Mouse (Mus musculus) hindbrain, embryonic 12.5 days (tissue): ENCODE results near the gene Slc22a14. TPM values are rescaled to one million over a fixed set of nuclear protein-coding genes. Genes with fewer than 3 reads are reported as not detected.

Source experiments
- ATAC-seq: fragments of 200-750 bp; cut with Nextera tagmentation; 2 replicates; pipeline ENCODE4 v1.8.0; 2017; ENCODE audit warnings: moderate TSS enrichment; ENCODE audit not compliant: low FRiP score
- H3K27ac ChIP-seq: fragments of 300-500 bp; sonication (generic); 2 replicates; pipeline ENCODE4 v1.5.1; 2016; ENCODE audit warnings: mild to moderate bottlenecking
- H3K27me3 ChIP-seq: fragments of 300-500 bp; sonication (generic); 2 replicates; pipeline ENCODE4 v1.6.1; 2016; ENCODE audit warnings: mild to moderate bottlenecking
- H3K36me3 ChIP-seq: fragments of 300-500 bp; sonication (generic); 2 replicates; pipeline ENCODE4 v1.6.1; 2016; ENCODE audit warnings: mild to moderate bottlenecking
- H3K4me1 ChIP-seq: fragments of 300-500 bp; sonication (generic); 2 replicates; pipeline ENCODE4 v1.6.1; 2016
- H3K4me2 ChIP-seq: fragments of 300-500 bp; sonication (generic); replicated peaks from 2 replicates; pipeline ENCODE4 v1.6.1; 2016; ENCODE audit warnings: mild to moderate bottlenecking
- H3K4me3 ChIP-seq: fragments of 300-500 bp; sonication (generic); 2 replicates; pipeline ENCODE4 v1.5.1; 2016; ENCODE audit warnings: mild to moderate bottlenecking
- H3K9ac ChIP-seq: fragments of 300-500 bp; sonication (generic); 2 replicates; pipeline ENCODE4 v1.6.1; 2016; ENCODE audit warnings: mild to moderate bottlenecking, moderate library complexity
- H3K9me3 ChIP-seq: fragments of 300-500 bp; sonication (generic); replicated peaks from 2 replicates; pipeline ENCODE4 v1.6.1; 2016; ENCODE audit warnings: mild to moderate bottlenecking
- WGBS: fragments of 180-500 bp; shearing (Covaris S2); methylation state at CpG from one replicate; pipeline ENCODE4 v1.1.7; 2016; 5-methylcytosine and 5-hydroxymethylcytosine counted together
- polyA plus RNA-seq: library from polyadenylated mRNA; unstranded; fragments of >200 nt; fragmentation: Nextera tagmentation; extraction: Ambion mirVana; gene quantifications from 2 replicates; pipeline ENCODE4 v1.2.1, GENCODE M21; 2016

Gene Slc22a14
- polyA plus RNA-seq, 1 experiment from 2014 or later: not detected

- WGBS: 76% methylated on average over 4 of the region's 4 CpGs
Observed at GRCm38 (mm10) chr9:119335571-119335970, 29.8 kb downstream of the Slc22a14 start.

GRCm38 (mm10) chr9:119334834-119335233, 30.5 kb downstream of the Slc22a14 start:
- no peak for ATAC-seq
- Histone ChIP-seq H3K27ac (no peak overlapping the region), H3K4me1 (peaks cover 5% of the 10 kb centered on the region; the same call in 1 of the 2 replicates), H3K4me2 (no peak overlapping the region), H3K27me3 (peaks cover 16% of the 10 kb centered on the region), H3K4me3 (no peak overlapping the region), H3K9me3 (no peaks in the 10 kb centered on the region), H3K36me3 (no peaks in the 10 kb centered on the region), H3K9ac (no peak overlapping the region)
- 88% methylated on average over 2 of the region's 2 CpGs for WGBS

More at GRCm38 (mm10) chr9:119335571-119335970, 29.8 kb downstream of the Slc22a14 start:
- no peak overlapping the region for H3K9ac ChIP-seq
- H3K4me3 ChIP-seq: no peak overlapping the region
- peaks cover 20% of the 10 kb centered on the region for H3K27me3 ChIP-seq
- no peaks in the 10 kb centered on the region for H3K9me3 ChIP-seq
- H3K4me1 ChIP-seq: peaks cover 13% of the 10 kb centered on the region
- no peaks in the 10 kb centered on the region for H3K36me3 ChIP-seq
- no peak for ATAC-seq
- no peak overlapping the region for H3K27ac ChIP-seq
- no peak overlapping the region for H3K4me2 ChIP-seq

GRCm38 (mm10) chr9:119334324-119334723, 31.0 kb downstream of the Slc22a14 start:
- peaks cover 11% of the 10 kb centered on the region for H3K27me3 ChIP-seq
- no peak overlapping the region for H3K9ac ChIP-seq
- no peaks in the 10 kb centered on the region for H3K36me3 ChIP-seq
- WGBS: 67% methylated on average over 10 of the region's 10 CpGs
- H3K27ac ChIP-seq: no peak overlapping the region
- no peak overlapping the region for H3K4me3 ChIP-seq
- ATAC-seq: no peak
- no peak overlapping the region for H3K4me2 ChIP-seq
- no peaks in the 10 kb centered on the region for H3K9me3 ChIP-seq
- H3K4me1 ChIP-seq: 0 out of 2 replicates have a peak, but pooled peaks cover under 1% of the 10 kb centered on the region

- 91% methylated on average over 15 of the region's 15 CpGs for WGBS
- no peak for ATAC-seq
Observed at GRCm38 (mm10) chr9:119330186-119330963, 35.0 kb downstream of the Slc22a14 start.

GRCm38 (mm10) chr9:119328488-119328887, 36.9 kb downstream of the Slc22a14 start:
- H3K27ac ChIP-seq: no peak overlapping the region
- no peaks in the 10 kb centered on the region for H3K4me1 ChIP-seq
- H3K9me3 ChIP-seq: no peaks in the 10 kb centered on the region
- no peak overlapping the region for H3K4me2 ChIP-seq
- H3K9ac ChIP-seq: no peak overlapping the region
- H3K27me3 ChIP-seq: no peaks in the 10 kb centered on the region
- WGBS: 82% methylated on average over 3 of the region's 3 CpGs
- H3K4me3 ChIP-seq: no peak overlapping the region
- H3K36me3 ChIP-seq: no peaks in the 10 kb centered on the region
- no peak for ATAC-seq

More at GRCm38 (mm10) chr9:119330186-119330963, 35.0 kb downstream of the Slc22a14 start:
- Histone ChIP-seq H3K27ac (no peak overlapping the region), H3K36me3 (no peaks in the 10 kb centered on the region), H3K4me2 (no peak overlapping the region), H3K27me3 (no peaks in the 10 kb centered on the region), H3K9me3 (no peaks in the 10 kb centered on the region), H3K9ac (no peak overlapping the region), H3K4me3 (no peak overlapping the region), H3K4me1 (no peaks in the 10 kb centered on the region)

- H3K27ac ChIP-seq: no peak overlapping the region
- 78% methylated on average over 1 of the region's 1 CpGs for WGBS
- H3K36me3 ChIP-seq: no peaks in the 10 kb centered on the region
- H3K27me3 ChIP-seq: no peaks in the 10 kb centered on the region
- no peaks in the 10 kb centered on the region for H3K9me3 ChIP-seq
- no peak overlapping the region for H3K4me2 ChIP-seq
- no peak for ATAC-seq
- H3K4me1 ChIP-seq: peaks cover 18% of the 10 kb centered on the region
- no peak overlapping the region for H3K4me3 ChIP-seq
- no peak overlapping the region for H3K9ac ChIP-seq
Observed at GRCm38 (mm10) chr9:119324130-119324529, 41.2 kb downstream of the Slc22a14 start.

GRCm38 (mm10) chr9:119323260-119323645, 42.1 kb downstream of the Slc22a14 start:
- 9% methylated on average over 9 of the region's 9 CpGs for WGBS
- Histone ChIP-seq H3K36me3 (0 out of 2 replicates have a peak, but pooled peaks cover 3% of the 10 kb centered on the region), H3K4me1 (peaks cover 18% of the 10 kb centered on the region), H3K27me3 (no peaks in the 10 kb centered on the region), H3K9me3 (no peaks in the 10 kb centered on the region), H3K4me2 (peak overlapping the region; percentile 99), H3K27ac (peak overlapping the region; percentile 92), H3K4me3 (peak overlapping the region; percentile 95), H3K9ac (peak overlapping the region; percentile 68)
- peak; percentile 23; the same call in 1 of the 2 replicates for ATAC-seq

- H3K9me3 ChIP-seq: no peaks in the 10 kb centered on the region
- peak within 1 kb of the TSS; percentile 99 for H3K4me2 ChIP-seq
- H3K9ac ChIP-seq: peak within 1 kb of the TSS; percentile 89
- H3K27me3 ChIP-seq: no peaks in the 10 kb centered on the region
- H3K4me1 ChIP-seq: peaks cover 18% of the 10 kb centered on the region
- H3K27ac ChIP-seq: peak within 1 kb of the TSS; percentile 92
- peak within 1 kb of the TSS; percentile 95 for H3K4me3 ChIP-seq
- WGBS: under 1% methylated on average over 72 of the region's 76 CpGs
- 0 out of 2 replicates have a peak, but pooled peaks cover 3% of the 10 kb centered on the region for H3K36me3 ChIP-seq
- peak; percentile 98 for ATAC-seq
Observed at GRCm38 (mm10) chr9:119322289-119323259, 42.8 kb downstream of the Slc22a14 start, which contains the start of gene Oxsr1. Gene Oxsr1 (minus strand): TSS chr9:119322427.

GRCm38 (mm10) chr9:119321392-119322229, 43.7 kb downstream of the Slc22a14 start:
- peak; percentile 54 for ATAC-seq
- Histone ChIP-seq H3K36me3 (0 out of 2 replicates have a peak, but pooled peaks cover 3% of the 10 kb centered on the region), H3K9ac (peak overlapping the region; percentile 89), H3K4me1 (peaks cover 18% of the 10 kb centered on the region), H3K27me3 (no peaks in the 10 kb centered on the region), H3K4me2 (peak overlapping the region; percentile 99), H3K9me3 (no peaks in the 10 kb centered on the region), H3K27ac (peak overlapping the region; percentile 92), H3K4me3 (peak overlapping the region; percentile 95)
- under 1% methylated on average over 59 of the region's 59 CpGs for WGBS

GRCm38 (mm10) chr9:119320946-119321345, 44.4 kb downstream of the Slc22a14 start:
- 0 out of 2 replicates have a peak, but pooled peaks cover 3% of the 10 kb centered on the region for H3K36me3 ChIP-seq
- H3K4me1 ChIP-seq: peaks cover 18% of the 10 kb centered on the region
- peak overlapping the region; percentile 99 for H3K4me2 ChIP-seq
- H3K27me3 ChIP-seq: no peaks in the 10 kb centered on the region
- H3K27ac ChIP-seq: no peak overlapping the region
- WGBS: 9% methylated on average over 7 of the region's 7 CpGs
- H3K4me3 ChIP-seq: peak overlapping the region; percentile 95
- H3K9ac ChIP-seq: peak overlapping the region; percentile 89
- no peaks in the 10 kb centered on the region for H3K9me3 ChIP-seq
- no peak for ATAC-seq

- H3K36me3 ChIP-seq: 0 out of 2 replicates have a peak, but pooled peaks cover 3% of the 10 kb centered on the region
- H3K9ac ChIP-seq: no peak overlapping the region
- 84% methylated on average over 7 of the region's 7 CpGs for WGBS
- H3K4me2 ChIP-seq: peak overlapping the region; percentile 99
- no peaks in the 10 kb centered on the region for H3K27me3 ChIP-seq
- peak overlapping the region; percentile 95 for H3K4me3 ChIP-seq
- H3K4me1 ChIP-seq: peaks cover 18% of the 10 kb centered on the region
- no peak for ATAC-seq
- no peak overlapping the region for H3K27ac ChIP-seq
- H3K9me3 ChIP-seq: no peaks in the 10 kb centered on the region
Observed at GRCm38 (mm10) chr9:119320446-119320845, 44.9 kb downstream of the Slc22a14 start.
